Mouse (Mus musculus): Measurements from ENCODE around the gene Plxdc1.

Gene Plxdc1

DNA sequence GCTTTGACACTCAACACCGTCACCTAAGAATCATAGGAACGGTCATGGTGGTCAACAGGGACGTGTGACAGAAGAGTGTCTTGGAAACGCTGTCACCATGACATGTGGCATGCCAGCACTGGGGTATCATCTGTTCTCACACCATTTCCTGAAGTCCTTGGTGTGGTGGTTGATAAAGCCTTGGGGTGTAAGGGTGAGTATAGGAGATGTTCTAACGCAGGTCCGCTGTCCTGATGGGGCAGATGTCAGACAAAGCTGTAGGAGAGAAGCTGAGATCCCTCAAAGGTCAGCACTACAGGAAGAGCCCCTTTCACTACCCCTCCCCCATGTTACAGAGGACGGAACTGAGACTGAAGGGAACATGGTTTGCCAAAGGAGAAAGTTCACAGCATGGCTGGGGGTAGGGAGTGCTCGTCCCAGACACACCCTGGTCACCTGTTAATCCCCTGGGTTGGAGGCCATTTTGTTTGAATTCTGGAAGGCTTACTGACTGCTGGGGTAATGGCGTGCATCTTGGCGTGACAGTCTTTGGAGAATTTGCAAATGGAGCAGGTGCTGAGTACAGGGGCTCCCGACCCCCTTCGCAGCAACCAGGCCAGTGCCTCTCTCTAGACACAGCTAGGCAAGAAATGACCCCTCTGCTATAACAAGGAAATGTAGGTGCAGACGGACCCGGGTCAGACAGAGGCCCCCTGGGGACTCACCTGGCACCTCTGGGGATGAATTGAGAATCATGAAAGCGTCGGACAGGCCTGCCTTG is 32.9 kb downstream of the Plxdc1 start:
- no peak for DNase-seq

DNA sequence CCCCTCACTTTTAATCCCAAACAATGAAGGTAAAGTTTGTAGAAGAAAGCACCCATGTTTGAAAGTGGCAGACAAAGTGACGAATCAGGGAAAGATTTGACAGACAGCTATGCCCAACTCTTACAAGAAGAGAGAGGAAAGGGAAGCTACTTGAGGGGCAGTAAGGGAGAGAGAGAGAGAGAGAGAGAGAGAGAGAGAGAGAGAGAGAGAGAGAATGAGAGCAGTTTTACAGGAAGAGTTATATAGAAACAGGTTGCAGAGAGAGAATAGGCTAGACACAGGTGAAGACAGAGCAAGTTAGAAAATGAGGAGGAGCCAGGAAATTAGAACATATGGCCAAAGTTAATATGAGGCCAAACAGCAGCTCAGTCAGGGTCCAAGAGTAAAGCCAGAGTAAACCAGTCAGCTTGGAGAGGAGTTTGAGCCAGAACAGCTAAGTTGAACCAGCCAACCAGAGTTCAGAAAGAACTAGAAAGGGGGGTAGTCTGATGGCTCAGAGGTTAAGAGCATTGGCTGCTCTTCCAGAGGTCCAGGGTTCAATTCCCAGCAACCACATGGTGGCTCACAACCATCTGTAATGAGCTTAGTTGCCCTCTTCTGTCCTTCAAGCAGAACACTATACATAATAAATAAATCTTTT is 33.8 kb downstream of the Plxdc1 start:
- DNase-seq, result no peak

DNA sequence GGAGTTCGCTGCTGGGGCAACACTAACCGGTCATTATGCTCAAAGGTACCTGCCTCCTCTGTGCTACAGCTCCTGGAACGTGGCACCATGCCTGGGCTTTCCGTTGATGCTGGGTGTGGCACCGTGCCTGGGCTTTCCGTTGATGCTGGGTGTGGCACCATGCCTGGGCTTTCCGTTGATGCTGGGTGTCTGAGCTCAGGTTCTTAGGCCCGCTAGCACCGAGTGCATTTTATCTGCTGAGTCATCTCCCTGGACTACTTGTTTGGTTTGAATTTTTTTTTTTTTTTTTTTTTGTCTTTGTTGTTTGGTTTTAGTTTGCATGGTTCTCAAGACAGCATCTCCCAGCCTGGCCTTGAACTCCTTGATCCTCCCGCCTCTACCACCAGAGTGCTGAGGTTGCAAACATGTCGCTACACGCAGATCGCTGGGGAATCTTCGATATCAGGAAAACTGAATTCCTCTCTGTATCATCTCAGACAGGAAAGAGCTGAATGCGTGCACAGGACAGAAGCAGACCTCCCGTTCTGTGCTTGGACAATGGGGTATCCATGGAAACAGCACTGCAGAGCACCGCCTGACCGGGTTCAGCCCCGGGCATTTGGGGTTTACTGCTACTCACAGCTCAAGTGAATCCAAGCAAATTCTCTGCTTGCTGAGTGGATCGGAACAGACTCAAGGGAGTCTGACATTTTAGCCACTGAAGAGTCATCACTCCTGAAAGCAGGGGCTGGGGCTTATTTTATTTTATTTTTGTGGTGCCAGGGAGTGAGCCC is 36.4 kb downstream of the Plxdc1 start:
- peak in 1 of 2 experiments; percentile 22 for DNase-seq

DNA sequence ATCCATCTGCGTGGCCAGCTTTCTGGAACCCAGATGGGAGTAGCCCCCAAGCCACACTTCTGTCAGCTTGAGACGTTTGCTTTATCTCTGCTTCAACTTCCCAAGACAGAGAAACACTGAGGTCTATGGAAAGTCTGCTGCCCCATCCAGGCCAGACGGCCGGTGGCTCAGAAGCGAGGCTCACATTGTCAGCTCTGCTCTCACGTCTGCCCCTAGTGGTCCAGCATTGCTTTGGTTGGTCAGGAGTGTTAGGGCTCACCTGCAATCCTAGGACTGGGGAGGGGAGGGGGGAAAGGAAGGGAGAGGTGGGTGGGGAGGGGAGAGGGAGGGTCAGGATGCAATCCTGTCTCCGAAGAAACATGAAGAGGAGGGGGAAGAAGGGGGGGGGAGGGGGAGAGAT is 38.8 kb downstream of the Plxdc1 start:
- peak in 1 of 2 experiments; percentile 34 for DNase-seq

DNA sequence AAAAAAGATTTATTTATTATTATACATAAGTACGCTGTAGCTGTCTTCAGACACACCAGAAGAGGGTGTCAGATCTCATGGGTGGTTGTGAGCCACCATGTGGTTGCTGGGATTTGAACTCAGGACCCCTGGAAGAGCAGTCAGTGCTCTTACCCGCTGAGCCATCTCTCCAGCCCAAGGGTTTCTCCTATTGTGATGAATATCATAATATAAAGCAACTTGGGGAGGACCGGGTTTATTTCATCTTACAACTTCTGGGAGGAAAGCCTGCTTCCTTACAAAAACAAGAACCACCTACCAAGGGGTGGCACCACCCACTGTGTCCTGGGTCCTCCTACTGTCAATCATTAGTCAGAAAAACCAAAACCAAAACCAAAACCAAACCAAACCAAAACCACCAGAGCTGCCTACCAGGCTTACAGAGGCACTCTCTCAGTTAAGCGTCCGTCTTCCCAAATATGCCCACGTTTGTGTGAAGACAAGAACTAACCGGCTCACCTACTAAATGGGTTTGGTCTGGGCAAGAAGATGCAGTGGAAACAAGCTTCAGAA is 40.4 kb downstream of the Plxdc1 start:
- peak in 1 of 2 experiments; percentile 22 for DNase-seq

DNA sequence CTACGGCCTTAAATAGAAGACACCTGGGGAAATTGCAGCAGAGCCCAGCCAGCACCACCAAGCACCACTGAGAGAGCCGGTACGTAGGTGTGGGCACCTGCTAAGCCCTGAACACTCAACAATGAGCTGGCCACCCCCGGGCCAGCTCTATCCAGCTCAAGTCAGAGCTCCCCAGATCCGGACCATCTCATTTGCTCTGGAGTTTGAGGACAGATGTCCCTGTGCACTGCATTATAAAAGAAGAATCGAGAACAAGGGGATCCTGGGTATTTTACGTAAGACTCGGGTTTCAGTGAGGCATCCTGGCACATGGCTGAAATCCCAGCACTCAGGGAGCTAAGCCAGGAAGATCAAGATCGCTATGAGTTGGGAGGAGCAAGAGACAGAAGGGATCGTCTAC is 41.2 kb downstream of the Plxdc1 start:
- DNase-seq, result no peak

DNA sequence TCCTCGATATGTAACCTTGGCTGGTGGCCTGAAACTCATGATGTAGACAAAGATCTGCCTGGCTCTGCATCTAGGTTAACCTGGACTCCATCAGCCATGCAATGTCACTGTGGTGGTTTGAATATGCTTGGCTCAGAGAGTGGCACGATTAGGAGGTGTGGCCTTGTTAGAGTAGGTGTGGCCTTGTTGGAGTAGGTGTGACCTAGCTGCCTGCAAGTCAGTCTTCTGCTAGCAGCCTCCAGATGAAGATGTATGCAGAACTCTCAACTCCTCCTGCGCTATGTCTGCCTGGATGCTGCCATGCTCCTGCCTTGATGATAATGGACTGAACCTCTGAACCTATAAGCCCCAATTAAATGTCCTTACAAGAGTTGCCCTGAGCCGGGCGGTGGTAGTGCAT is 43.0 kb downstream of the Plxdc1 start:
- DNase-seq, result no peak

DNA sequence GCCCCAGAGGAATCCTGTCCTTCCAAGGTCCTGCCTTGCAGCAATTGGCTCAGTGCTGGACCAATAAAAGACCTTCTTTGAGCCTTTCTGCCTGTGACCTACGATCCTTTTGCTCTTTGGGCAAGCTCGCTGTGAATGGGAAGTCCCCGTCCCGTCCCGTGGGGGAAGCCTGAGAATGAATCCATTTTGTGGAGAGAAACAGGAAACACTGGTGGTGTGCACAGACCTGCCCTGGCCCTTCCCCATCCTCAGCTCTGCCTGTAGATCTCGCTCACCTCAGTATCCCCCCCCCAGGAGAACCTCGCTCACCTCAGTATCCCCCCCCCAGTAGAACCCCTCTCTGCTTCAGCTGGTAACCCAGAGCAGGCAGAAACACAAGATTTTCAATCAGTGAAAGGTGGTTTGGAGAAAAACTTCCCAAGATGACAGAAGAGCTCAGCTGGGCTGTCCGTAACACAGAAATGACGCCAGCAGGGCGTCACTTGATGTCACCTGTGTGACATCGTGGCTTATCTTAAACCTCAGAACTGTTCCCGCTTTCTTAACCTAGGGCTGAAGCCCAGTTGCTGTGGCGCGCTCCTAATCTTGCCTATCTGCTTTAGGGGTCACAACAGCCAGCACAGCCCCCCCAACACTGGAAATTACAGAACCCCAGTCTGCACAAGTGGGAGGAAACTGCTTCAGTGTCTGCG is 43.7 kb downstream of the Plxdc1 start:
- no peak for DNase-seq

DNA sequence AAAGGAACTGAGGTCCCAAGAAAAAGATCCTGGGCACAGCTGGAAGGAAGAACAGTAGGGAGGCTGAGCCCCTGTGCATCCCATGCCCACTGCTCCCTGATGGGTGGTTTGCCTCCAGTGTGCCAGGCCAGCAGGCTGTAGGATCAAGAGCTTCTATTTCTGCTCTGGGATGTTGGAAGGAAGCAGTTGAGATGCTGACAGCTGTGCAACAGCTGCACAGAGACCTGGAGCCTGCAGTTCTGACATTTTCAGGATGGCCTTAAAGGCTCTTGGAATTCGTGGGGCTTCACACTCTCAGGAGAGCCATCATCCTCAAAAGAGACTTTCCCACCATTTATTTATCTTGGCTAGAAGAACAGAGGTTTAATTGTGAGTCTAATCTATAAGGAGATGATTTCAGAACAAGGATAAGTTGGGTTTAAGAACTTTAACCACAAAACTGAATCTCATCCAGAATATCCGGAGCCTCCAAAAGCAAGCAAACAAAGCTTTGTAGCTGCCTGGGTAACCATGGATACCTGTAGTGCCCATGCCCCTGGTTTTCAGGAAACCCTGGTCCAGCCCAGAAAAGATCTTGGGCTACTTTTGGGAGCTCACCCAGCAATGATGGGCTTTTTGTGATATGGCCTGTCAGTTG is 48.7 kb downstream of the Plxdc1 start:
- no peak for DNase-seq

DNA sequence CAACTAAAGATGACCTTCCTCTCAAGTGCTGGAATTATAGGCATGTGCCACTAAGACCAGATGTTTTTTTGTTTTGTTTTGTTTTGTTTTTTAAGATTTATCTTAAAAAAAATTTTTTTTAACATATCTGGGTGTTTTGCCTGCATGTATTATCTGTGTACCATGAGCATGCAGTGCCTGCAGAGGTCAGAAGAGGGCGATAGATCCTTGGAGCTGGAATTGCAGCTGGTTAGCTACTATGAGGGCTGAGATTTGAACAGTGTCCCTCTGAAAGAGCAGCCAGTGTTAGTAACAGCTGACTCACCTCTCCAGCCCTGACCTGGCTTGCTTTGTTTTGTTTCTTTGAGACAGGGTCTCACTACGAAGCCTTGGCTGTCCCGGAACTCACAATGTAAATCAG is 49.5 kb downstream of the Plxdc1 start:
- DNase-seq, result peak; percentile 46 to 55

DNA sequence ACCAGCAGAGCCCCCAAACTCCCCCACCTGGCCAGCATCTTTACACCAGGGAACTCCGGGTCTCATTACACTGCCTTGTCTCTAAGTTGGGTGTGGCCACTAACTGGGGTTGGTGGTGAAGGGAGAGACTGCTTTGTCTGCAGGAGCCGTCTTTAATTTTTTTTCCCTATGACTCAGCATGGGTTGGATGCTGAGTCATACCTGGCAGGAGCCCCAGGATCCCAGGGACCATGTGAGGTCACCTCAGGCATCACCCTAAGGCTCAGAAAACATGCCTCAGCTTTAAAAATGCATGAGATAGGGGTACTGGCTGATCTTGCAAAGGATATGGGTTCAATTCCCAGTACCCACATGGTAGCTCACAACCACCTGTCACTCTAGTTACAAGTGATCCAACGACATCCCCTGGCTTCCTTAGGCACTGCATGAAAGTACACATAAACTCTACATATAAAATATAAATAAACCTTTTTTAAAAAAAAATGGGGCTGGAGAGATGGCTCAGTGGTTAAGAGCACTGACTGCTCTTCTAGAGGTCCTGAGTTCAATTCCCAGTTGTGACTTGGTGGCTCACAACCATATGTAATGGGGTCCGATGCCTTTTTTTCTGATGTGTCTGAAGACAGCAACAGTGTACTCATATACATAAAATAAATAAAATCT is 50.2 kb downstream of the Plxdc1 start:
- DNase-seq, result no peak

DNA sequence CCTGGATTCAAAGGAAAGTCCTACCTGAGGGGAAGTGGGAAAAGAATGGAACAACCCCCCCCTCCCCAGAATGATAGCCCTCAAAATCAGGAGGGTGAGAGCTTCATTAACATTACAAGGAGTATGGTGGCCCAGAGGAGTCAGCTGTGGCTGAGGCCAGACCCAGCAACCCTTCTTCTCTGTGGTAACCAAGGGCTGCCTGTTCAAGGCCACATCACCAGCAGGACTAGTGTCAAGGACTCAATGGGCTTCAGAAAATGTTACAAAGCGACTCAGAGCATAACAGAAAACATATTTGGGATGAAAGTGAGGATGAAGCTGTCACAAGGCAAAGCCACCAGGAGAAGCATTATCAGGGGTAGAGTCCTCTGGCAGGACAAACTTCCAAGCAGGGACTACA is 52.7 kb downstream of the Plxdc1 start:
- no peak for DNase-seq

DNA sequence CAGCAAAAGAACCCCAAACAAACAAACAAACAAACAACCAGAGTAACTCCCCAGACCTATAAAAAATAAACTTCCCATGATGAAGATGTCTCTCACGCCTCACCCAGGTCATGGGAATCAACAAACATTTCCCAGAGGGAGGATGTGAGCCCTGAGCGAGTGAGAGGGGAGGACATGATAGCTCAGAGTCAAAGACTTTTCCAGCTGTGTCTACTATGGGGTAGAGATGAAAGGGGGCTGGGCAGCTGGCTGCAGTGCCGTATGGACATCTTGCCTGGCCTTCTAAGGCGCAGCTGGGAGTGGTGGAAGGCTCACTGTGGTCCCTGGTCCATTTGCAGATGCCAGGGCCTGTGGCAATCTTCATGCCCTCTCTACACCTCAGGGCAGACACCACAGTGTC is 57.3 kb downstream of the Plxdc1 start:
- DNase-seq, result no peak

DNA sequence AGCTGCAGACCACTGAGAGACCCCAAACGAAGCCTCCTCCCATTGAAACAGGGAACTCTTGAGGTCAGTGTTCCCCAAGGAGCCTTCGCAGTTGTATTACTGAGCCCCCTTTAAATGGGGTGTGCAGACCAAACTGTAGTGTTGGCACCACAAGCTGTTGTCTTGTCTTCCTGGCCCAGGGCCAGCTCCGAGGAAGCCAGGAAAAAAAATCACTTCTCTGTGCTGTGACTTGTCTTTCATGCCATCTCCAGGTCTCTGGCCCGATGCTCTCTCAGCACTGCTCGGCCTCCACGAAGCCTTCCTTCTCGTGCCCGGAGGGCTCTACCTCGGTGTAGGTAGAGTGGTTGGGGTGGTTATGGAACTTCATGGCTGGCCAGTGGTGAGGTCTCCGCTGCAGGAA is 62.0 kb downstream of the Plxdc1 start:
- no peak for DNase-seq

DNA sequence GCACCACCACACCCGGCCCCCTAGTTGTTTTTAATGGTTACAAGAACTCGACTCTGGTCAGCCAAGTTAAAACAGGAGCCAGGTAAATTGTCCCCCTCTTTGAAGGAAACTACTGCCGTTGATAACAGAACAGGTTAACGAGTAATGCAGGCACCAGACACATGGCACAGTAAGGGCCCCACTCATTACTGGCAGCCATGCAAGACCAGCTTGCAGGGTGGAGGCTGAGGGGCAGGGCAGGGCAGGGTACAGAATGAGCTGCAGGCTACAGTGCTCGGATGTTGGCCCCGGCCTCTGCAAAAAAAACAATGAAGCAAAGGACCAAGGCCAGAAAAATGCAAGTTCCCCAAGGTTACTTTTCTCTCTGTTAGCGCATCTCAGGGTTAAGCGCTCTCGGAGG is 62.6 kb downstream of the Plxdc1 start:
- no peak for DNase-seq

DNA sequence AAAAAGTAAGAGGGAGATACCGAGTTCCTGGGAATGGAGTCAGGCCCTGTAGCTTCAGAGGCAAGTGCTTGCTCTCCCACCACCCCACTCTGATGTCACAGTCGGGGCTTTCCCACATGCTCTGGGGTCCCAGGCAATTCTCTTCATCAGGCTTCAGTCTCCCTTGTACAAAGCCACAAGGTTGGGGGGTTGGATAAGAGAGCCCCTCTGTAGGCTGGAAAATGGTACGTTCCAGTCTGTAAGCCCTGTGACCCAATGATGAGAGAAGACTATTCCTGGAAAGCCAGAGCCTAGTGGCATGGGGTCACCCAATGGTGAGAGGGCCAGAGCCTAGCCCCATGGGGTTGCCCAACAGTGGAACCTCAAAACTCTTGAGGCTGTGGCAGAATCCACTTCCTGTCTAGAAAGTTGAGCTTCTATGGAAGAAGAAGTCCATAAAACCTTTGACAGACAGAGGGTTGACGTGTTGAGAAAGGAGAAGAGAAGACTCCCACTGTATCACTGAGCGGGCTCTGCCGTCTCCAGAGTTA is 70.2 kb downstream of the Plxdc1 start:
- DNase-seq, result peak; percentile 24 to 33

DNA sequence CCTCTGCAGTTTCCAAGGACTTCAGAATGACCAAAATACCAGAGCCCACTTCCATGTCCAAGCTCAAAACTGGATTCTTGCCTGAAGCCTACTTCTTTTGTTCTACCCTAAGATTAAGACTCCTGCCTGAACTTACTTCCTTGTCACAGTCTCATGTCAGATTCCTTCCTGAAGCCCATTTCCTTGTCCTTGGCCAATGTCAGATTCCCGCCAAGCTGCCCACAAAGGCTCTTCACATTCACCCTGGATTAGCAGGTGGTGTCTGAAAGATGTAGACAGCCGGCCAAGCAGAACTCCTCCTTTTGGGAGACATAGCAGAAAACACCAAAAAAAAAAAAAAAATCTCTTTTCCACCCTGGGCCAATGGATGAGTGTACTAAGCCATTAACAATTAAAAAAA is 70.8 kb downstream of the Plxdc1 start:
- no peak for DNase-seq

DNA sequence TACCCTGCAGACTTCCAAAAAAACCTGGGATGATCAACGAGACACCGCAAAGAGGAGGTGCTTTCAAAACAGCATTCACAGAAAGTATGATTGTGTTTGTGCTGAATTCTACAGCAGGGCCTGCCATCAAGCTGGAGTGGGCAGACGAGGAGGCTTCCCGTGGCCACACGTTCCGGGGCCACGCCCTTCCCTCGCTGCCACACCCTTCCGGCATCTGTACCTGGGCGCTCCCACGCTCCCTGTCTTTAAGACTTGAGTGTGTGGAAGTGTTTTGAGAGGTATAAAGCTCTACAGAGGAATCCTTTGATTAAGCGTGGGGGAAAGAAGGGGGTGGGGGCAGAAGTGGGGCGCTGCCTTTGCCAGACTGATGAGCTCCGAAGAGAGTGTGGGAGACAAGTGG is 73.1 kb downstream of the Plxdc1 start:
- DNase-seq, result no peak

DNA sequence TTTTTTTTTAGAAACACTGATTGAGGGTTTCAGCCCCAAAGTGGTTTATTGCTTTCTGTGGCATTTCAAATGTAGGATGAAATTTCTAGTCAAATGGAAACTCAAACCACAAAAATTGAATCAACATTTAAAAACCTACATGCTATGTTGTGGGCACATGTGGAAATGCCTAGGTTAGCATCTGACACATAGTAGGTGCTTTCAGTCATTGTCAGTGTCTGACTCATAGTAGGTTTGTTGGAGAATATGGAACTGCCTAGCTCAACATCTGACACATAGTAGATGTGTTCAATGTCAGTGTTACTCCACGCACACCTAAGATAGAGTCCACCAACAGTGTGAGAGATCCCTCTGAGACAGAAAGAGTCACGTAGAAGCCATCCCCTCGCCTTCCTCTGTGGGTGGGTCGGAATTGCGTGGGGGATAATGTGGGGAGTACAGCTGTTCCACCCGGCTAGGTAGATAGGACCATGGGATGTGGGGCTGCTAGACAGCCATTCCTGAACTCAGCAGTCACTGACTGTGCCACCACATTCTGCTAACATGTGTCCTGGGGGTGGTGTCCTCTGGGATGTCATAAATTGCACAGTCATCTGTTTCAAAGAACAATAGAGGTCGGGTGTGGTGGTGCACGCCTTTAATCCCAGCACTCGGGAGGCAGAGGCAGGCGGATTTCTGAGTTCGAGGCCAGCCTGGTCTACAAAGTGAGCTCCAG is 77.5 kb downstream of the Plxdc1 start:
- DNase-seq, result no peak

DNA sequence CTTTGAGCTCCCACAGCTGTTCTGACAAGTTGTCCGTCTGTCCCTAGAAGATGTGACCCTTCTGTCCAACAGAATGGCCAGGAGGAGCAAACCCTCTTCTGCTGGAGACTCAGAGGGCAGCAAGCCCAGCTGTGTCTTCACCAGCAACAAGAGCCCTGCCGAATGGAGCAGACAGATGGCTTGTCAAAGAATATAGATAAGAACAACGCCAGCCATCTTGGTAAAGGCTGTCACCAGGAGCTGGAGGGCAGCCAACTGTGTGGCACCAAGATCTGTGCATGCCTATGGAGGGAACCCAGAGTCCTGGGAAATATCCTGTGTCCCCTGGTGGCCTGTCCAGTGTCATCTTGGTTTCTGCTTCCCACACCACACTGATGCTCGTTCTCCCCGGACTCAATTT is 78.3 kb downstream of the Plxdc1 start:
- no peak for DNase-seq

DNA sequence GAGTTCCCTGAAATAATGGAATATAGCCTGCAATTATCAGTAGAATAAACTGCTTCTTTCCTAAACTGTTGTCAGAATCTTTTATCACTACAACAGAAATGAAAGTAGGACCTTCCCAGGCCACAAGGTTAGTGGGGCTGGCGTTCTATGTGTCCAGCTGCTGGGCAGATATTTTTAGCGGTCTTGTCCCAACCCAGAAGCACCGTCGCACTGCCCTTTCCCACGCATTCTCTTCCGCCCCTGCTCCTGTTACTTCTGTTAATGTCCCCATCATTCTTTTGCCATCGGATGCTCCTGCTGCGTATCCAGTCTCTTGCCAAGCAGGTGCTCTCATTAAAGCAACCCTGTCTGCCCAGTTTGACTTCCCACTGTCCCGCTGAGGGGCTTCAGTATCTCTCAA is 79.3 kb downstream of the Plxdc1 start:
- no peak for DNase-seq

All from lung, adult 18-20 months (tissue).